Mouse (Mus musculus) cerebellum, adult 9-11 months (tissue): ENCODE data around the gene Slc16a3.

ENCODE experiments used
- DNase-seq: peaks from one replicate; pipeline ENCODE4 v3.0.0; 2022

Gene Slc16a3

DNA sequence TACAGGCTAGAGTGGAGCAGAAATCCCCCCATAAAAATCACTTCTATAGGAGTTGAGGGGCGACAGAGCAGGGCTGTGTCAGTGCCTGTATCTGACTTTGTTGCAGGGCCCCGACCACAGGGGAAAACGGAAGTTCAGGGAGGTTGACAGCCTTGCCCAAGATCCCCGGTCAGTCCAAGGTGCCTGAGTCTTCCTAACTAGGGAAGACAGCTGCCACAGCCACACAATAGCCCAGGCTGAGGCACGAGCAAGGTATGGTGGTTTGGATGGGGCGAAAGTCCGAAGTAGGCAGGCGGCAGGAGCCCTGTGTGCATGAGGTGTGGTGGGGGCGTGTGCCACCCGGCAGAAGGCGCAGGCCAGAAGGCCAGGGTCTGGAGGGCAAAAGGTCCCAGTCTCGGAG, at the start of gene Slc16a3:
TSS of gene Slc16a3 (plus strand) at position 153 of the 400 bp plus-strand sequence.
- no peak for DNase-seq

- DNase-seq = no peak
Measured at GRCm38 (mm10) chr11:120900276-120901244, 47.7 kb upstream of the Slc16a3 start.

DNA sequence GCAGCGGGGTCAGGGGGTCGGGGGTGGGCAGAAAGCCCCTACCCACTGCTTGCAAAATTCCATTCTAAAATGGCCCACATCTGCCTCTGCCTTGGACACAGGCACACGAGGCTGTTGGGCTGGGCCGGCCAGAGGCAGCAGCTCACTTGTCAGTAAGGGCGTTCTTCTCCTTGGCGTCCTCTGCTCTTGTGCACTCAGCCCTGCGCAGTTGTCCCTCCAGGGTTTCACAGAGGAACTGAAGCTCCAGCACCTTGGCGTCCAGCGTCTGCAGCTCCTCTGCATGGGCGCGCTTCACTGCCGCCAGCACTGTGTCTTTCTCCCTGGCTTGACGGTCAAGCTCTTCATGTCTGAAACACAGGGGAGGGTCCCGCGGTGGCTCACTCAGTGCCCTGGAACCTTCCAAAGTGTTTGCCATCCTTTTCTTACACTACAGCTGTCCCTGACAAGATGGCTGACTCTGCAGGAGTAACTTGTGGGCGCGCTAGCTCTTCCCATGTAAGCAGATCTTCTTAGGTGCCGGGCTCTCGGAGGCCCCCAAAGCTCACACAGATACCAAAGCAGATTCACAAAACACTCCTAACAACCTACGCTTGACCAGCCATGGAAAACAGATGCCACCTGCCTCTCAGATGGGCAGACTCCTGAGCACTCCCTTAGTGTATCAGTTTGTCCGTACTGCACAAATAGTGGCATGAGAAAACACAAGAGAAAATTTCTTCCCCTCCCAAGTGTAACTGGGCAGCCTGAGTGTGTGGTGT, 46.4 kb upstream of the Slc16a3 start:
- DNase-seq = no peak

DNA sequence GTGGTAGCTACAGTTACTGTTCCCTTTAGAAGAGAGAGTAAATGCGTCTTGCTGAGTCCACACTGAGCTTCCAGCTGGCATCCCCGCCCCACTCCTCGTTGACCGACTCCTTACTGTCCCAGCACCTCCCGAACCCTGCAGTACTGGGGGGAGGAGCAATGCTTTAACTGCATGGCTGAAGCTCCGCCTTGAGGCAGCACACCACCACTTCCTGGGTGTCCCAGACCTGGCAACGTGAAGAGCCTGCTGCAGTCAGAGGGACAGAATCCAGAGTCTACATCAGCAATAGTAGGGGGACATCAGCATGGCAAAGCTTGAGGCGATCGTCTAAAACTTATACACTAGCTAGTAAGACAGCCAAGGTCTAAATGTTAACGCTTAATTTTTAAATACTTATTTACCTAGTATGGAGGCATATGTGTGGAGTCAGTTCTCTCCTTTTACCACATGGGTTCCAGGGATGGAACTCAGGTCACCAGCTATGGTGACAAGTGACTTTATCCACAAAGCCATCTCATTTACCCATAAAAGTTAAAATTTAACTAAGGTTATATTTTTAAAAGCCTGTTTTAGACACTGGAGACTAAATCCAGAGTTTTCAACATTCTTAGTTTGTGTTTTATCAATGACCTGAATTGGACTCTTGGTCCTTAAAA, 45.7 kb upstream of the Slc16a3 start:
- DNase-seq = no peak

- no peak for DNase-seq
Measured at GRCm38 (mm10) chr11:120903159-120903850, 45.0 kb upstream of the Slc16a3 start.

GRCm38 (mm10) chr11:120904561-120904960, 43.7 kb upstream of the Slc16a3 start:
- no peak for DNase-seq

DNA sequence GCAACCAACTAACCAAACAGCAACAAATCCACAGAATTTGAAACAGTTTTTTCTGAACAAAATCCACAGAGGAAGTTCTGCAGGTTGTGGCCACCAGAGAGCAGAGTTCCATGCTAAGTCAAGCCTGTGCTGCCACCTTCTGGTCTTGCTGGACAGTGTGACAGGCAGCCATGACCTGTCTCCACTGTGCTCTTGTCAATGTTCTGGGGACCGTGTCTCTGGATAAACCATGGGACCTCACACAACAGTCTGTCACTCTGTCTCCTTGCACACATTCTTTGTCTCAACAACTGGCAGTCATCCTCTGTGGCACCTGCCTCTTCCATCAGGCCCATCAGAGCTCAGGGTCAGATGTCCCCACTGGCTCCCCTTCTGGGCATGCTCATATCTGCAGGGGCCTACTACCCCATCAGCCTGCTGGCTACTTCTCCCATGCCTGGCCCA, 42.8 kb upstream of the Slc16a3 start:
- peak; percentile 68 for DNase-seq

GRCm38 (mm10) chr11:120913796-120914195, 34.5 kb upstream of the Slc16a3 start:
- DNase-seq = no peak

DNA sequence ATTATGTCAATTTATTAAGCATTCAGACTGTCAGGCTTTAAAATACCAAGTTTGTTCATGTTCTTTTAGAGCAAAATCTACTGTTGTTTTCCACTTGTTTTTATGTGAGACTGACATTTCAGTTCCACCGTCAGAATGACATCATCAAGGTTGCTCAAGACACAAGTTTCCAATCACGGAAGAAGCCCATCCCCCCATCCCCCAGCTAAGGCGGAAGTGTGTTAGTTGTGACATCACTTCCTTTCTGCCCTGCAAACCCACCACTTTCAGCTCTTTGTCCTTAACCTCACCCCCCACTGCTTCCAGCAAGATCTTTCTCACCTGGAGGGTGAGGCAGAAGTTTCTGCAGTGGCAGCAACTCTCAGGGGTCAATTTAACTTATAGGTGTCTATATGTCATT, 31.8 kb upstream of the Slc16a3 start:
- no peak for DNase-seq

- DNase-seq = no peak
Measured at GRCm38 (mm10) chr11:120917756-120918155, 30.5 kb upstream of the Slc16a3 start.

GRCm38 (mm10) chr11:120922528-120922927, 25.8 kb upstream of the Slc16a3 start:
- DNase-seq = no peak

GRCm38 (mm10) chr11:120928468-120928867, 19.8 kb upstream of the Slc16a3 start:
- DNase-seq = no peak

DNA sequence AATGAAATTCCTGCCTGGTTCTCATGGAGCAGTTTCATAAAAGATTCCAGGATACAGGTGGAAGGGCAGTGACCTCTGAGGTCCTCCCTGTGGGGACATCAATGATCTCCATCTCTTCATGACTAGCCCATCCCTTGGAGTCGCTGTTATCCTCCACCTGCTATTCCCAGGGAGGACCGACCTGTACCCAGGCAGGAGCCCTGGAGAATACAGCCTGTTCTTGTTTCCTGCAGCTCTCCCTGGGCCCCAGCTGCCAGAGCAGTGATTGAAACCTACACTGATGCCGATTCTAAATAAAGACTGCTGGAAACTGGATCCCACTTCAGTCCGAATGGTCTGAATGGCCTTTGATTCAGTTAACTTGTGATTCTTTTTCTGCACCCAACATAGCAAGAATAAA, 16.8 kb upstream of the Slc16a3 start:
- DNase-seq = no peak

DNA sequence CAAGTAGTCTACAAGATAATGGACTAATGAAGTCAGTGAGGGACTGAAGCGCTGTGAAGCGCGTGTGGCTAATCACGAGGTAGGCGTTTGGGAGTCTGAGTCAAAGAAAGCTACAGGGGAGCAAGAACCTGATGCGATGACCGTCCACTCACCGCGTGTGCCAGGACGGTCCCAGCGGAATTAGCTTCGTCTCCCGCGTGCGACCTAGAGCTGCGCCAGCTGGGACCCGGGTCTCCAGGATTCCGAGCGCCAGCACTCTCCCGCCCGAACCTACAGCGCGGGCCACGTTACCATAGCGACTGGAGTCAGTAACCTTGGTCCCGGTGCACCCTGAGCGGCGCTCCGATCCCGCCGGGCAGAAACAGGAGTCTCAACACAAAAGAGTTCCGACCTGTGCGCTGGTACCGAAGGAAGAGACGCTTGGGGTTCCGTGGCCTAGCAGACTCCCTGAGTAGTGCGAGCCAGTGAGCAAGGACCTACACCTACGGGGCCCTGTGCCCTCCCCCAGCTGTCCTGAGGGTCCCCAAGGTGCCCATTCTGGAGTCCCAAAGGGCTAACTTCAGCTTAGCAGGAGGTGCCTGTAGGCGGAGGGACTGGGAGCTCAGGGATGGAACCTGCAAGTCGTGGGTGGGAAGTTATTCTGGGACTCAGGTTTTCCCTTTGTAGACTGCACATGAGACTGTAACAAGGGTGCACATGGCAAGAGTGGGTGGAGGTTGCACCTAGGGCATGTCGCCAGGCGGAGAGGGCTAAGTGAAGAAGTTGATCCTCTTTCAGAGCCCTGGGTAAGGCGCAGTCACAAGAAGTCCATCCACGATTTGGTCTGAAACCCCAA, 15.5 kb upstream of the Slc16a3 start, which contains the start of gene Ccdc57:
TSS of gene Ccdc57 (minus strand) at position 309 of the 835 bp plus-strand sequence.
- DNase-seq = peak; percentile 89

GRCm38 (mm10) chr11:120937976-120938375, 10.3 kb upstream of the Slc16a3 start:
- no peak for DNase-seq

- no peak for DNase-seq
Measured at GRCm38 (mm10) chr11:120938795-120939194, 9.5 kb upstream of the Slc16a3 start.

GRCm38 (mm10) chr11:120939712-120940341, 8.5 kb upstream of the Slc16a3 start:
- no peak for DNase-seq

DNA sequence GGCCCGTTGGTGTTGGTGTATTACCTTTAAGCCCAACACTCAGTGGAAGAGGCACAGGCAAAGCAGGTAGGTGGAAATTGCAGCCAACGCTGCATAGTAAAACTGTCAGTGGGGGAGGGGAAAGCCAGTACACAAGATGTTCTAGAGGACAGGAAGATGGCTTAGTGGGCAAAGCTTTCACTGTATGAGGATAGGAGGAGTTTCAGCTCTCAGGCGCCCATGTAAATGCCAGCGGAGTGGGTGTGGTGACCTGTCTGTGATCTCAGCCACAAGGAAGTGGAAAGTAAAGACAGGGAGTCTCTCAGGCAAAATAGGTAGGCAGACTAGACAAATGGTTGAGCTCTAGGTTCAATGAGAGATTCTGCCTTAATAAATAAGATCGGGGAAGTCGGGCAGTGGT, 7.3 kb upstream of the Slc16a3 start:
- no peak for DNase-seq

DNA sequence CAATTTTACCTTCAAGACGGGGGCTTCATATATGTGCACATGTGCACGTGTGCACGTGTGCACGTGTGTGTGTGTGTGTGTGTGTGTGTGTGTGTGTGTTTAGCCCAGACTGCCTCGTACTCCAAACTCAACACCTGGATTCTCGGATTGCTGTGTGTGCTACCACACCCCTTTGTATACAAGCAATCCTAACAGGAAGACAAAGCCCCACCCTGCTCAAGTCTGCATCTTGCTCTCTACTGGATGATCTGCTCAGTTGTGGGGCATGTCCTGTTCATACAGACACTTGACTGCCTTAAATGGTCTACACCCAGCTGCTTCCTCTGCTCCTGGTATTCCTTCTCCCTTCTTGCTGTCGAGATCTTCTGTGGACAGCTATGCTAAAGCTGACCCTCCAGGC, 3.0 kb upstream of the Slc16a3 start:
- DNase-seq = no peak

- DNase-seq = no peak
Measured at GRCm38 (mm10) chr11:120945926-120946325, 2.4 kb upstream of the Slc16a3 start.
